Mouse (Mus musculus) heart, embryonic 10.5 days (tissue): Measurements from ENCODE around the gene Grm2. TPM values are rescaled to one million over a fixed set of nuclear protein-coding genes. Genes with fewer than 3 reads are reported as not detected.
"Not testable (repeated sequence)": the region's sequence is repeated elsewhere in the genome, so short reads cannot be mapped to it uniquely, and the experiment has no call there.

ENCODE experiments used
- DNase-seq: peaks from one replicate; pipeline ENCODE4 v3.0.0-alpha.2; 2017; ENCODE audit warnings: low spot score
- H3K27ac ChIP-seq: fragments of 300-500 bp; sonication (generic); 2 replicates; pipeline ENCODE4 v1.5.1; 2016; ENCODE audit warnings: mild to moderate bottlenecking
- H3K27me3 ChIP-seq: fragments of 300-500 bp; sonication (generic); 2 replicates; pipeline ENCODE4 v1.6.1; 2016; ENCODE audit warnings: mild to moderate bottlenecking; ENCODE audit not compliant: poor library complexity, insufficient read depth, severe bottlenecking
- H3K36me3 ChIP-seq: fragments of 300-500 bp; sonication (generic); 2 replicates; pipeline ENCODE4 v1.6.1; 2016; ENCODE audit warnings: mild to moderate bottlenecking, moderate library complexity
- H3K4me1 ChIP-seq: fragments of 300-500 bp; sonication (generic); 2 replicates; pipeline ENCODE4 v1.6.1; 2016; ENCODE audit warnings: mild to moderate bottlenecking
- H3K4me3 ChIP-seq: fragments of 300-500 bp; sonication (generic); 2 replicates; pipeline ENCODE4 v1.5.1; 2016; ENCODE audit warnings: mild to moderate bottlenecking, moderate library complexity
- H3K9me3 ChIP-seq: fragments of 300-500 bp; sonication (generic); 2 replicates; pipeline ENCODE4 v1.6.1; 2016; ENCODE audit warnings: mild to moderate bottlenecking, moderate library complexity
- WGBS: fragments of 180-500 bp; shearing (Covaris S2); methylation state at CpG from one replicate; pipeline ENCODE4 v1.1.7; 2016; 5-methylcytosine and 5-hydroxymethylcytosine counted together
- polyA plus RNA-seq: library from polyadenylated mRNA; unstranded; fragments of >200 nt; fragmentation: Nextera tagmentation; extraction: Ambion mirVana; gene quantifications from 2 replicates; pipeline ENCODE4 v1.2.1, GENCODE M21; 2016

The Grm2 gene
- polyA plus RNA-seq, 1 experiment from 2014 or later: 0.21 TPM

GRCm38 (mm10) chr9:106641346-106641745 lies 14.5 kb downstream of the Grm2 start:
- Histone ChIP-seq H3K9me3 (no peaks in the 10 kb centered on the region), H3K4me1 (no peaks in the 10 kb centered on the region), H3K4me3 (no peak overlapping the region), H3K36me3 (no peaks in the 10 kb centered on the region), H3K27ac (no peak overlapping the region), H3K27me3 (peaks cover 5% of the 10 kb centered on the region)
- DNase-seq: no peak
- WGBS: 27% methylated on average over 5 of the region's 5 CpGs

- H3K4me3 ChIP-seq: no peak overlapping the region
- no peak for DNase-seq
- no peaks in the 10 kb centered on the region for H3K27me3 ChIP-seq
- H3K4me1 ChIP-seq: no peaks in the 10 kb centered on the region
- H3K27ac ChIP-seq: no peak overlapping the region
- WGBS: 90% methylated on average over 8 of the region's 8 CpGs
- H3K9me3 ChIP-seq: no peaks in the 10 kb centered on the region
- H3K36me3 ChIP-seq: no peaks in the 10 kb centered on the region
Measured at GRCm38 (mm10) chr9:106638154-106638553, 17.7 kb downstream of the Grm2 start.

GRCm38 (mm10) chr9:106632185-106632584 lies 23.7 kb downstream of the Grm2 start:
- H3K4me1 ChIP-seq: peaks cover 10% of the 10 kb centered on the region; the same call in 1 of the 2 replicates
- H3K27me3 ChIP-seq: no peaks in the 10 kb centered on the region
- no peaks in the 10 kb centered on the region for H3K36me3 ChIP-seq
- no peak for DNase-seq
- no peak overlapping the region for H3K27ac ChIP-seq
- H3K4me3 ChIP-seq: no peak overlapping the region
- 66% methylated on average over 5 of the region's 5 CpGs for WGBS
- no peaks in the 10 kb centered on the region for H3K9me3 ChIP-seq

DNA sequence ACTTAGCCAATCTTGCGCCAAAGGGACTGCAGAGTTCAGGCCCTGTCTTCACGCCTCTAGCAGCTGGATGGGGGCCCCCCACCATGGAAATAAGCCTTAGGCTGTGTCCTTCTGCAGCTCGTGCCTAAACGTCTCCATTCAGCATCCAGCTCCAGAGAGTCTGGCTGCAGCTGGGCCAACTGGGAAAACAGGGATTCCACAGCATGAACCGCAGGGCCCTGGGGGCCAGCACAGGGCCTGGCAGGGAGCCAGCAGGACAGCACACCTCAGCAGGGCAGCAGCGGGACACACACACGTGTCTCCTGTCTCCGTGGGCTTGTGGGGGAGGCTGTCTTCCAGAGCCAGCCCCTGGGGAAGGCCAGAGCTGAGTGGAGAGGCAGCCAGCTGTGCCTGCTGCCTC lies 28.1 kb downstream of the Grm2 start:
- H3K27me3 ChIP-seq, H3K36me3 ChIP-seq, H3K9me3 ChIP-seq, H3K4me3 ChIP-seq, DNase-seq, H3K27ac ChIP-seq: not testable (repeated sequence)
- H3K4me1 ChIP-seq: peaks cover 10% of the 10 kb centered on the region; the same call in 1 of the 2 replicates
- 24% methylated on average over 8 of the region's 8 CpGs for WGBS

GRCm38 (mm10) chr9:106626282-106626681 lies 29.6 kb downstream of the Grm2 start, which contains the start of gene Iqcf6:
Gene Iqcf6, plus strand, starts transcription at chr9:106626582.
- H3K4me3 ChIP-seq: no peak within 1 kb of the TSS
- WGBS: 82% methylated on average over 2 of the region's 2 CpGs
- H3K4me1 ChIP-seq: peaks cover 6% of the 10 kb centered on the region; the same call in 1 of the 2 replicates
- no peaks in the 10 kb centered on the region for H3K36me3 ChIP-seq
- H3K9me3 ChIP-seq: no peaks in the 10 kb centered on the region
- DNase-seq: no peak
- H3K27me3 ChIP-seq: no peaks in the 10 kb centered on the region
- no peak within 1 kb of the TSS for H3K27ac ChIP-seq

- no peaks in the 10 kb centered on the region for H3K4me1 ChIP-seq
- H3K36me3 ChIP-seq: no peaks in the 10 kb centered on the region
- no peak overlapping the region for H3K4me3 ChIP-seq
- no peak for DNase-seq
- H3K27me3 ChIP-seq: no peaks in the 10 kb centered on the region
- no peak overlapping the region for H3K27ac ChIP-seq
- H3K9me3 ChIP-seq: no peaks in the 10 kb centered on the region
- WGBS: 83% methylated on average over 3 of the region's 3 CpGs
Measured at GRCm38 (mm10) chr9:106617496-106617895, 38.4 kb downstream of the Grm2 start.

GRCm38 (mm10) chr9:106616306-106616705 lies 39.6 kb downstream of the Grm2 start:
- no peaks in the 10 kb centered on the region for H3K9me3 ChIP-seq
- WGBS: 85% methylated on average over 9 of the region's 9 CpGs
- H3K27me3 ChIP-seq: no peaks in the 10 kb centered on the region
- no peak for DNase-seq
- no peak overlapping the region for H3K27ac ChIP-seq
- no peaks in the 10 kb centered on the region for H3K4me1 ChIP-seq
- no peaks in the 10 kb centered on the region for H3K36me3 ChIP-seq
- no peak overlapping the region for H3K4me3 ChIP-seq

GRCm38 (mm10) chr9:106614616-106615015 lies 41.3 kb downstream of the Grm2 start:
- Histone ChIP-seq H3K27ac (no peak overlapping the region), H3K27me3 (no peaks in the 10 kb centered on the region), H3K4me1 (no peaks in the 10 kb centered on the region), H3K4me3 (no peak overlapping the region), H3K9me3 (no peaks in the 10 kb centered on the region), H3K36me3 (no peaks in the 10 kb centered on the region)
- no peak for DNase-seq
- 46% methylated on average over 3 of the region's 3 CpGs for WGBS

DNA sequence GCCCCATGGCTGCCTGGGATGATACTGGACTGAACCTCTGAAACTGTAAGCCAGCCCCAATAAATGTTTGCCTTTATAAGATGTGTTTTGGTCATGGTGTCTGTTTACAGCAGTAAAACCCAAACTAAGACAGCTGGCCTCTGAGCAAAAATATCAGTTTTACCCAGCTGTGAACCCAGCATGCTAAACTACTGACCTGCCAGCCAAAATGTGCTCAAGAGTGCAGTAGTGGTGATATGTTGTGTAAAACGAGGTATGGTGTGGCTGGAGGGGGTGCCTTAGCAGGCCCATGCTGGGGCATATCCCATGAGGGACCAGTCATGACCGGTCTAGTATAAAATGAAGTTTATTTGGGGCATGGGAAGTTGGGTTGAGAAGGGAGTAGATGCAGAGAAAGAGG lies 41.9 kb downstream of the Grm2 start:
- no peaks in the 10 kb centered on the region for H3K36me3 ChIP-seq
- no peaks in the 10 kb centered on the region for H3K4me1 ChIP-seq
- no peaks in the 10 kb centered on the region for H3K27me3 ChIP-seq
- no peak overlapping the region for H3K27ac ChIP-seq
- H3K4me3 ChIP-seq: no peak overlapping the region
- WGBS: 61% methylated on average over 2 of the region's 2 CpGs
- no peak for DNase-seq
- no peaks in the 10 kb centered on the region for H3K9me3 ChIP-seq

GRCm38 (mm10) chr9:106610727-106611126 lies 45.2 kb downstream of the Grm2 start:
- Histone ChIP-seq H3K4me3 (no peak overlapping the region), H3K27ac (no peak overlapping the region), H3K9me3 (no peaks in the 10 kb centered on the region), H3K4me1 (no peaks in the 10 kb centered on the region), H3K36me3 (no peaks in the 10 kb centered on the region), H3K27me3 (no peaks in the 10 kb centered on the region)
- DNase-seq: no peak
- WGBS: 81% methylated on average over 4 of the region's 4 CpGs

GRCm38 (mm10) chr9:106600546-106600945 lies 55.3 kb downstream of the Grm2 start:
- H3K4me1 ChIP-seq: 0 out of 2 replicates have a peak, but pooled peaks cover 3% of the 10 kb centered on the region
- no peaks in the 10 kb centered on the region for H3K9me3 ChIP-seq
- DNase-seq: no peak
- 32% methylated on average over 8 of the region's 8 CpGs for WGBS
- no peaks in the 10 kb centered on the region for H3K27me3 ChIP-seq
- H3K27ac ChIP-seq: no peak overlapping the region
- no peak overlapping the region for H3K4me3 ChIP-seq
- no peaks in the 10 kb centered on the region for H3K36me3 ChIP-seq

- DNase-seq: no peak
- Histone ChIP-seq H3K27me3 (no peaks in the 10 kb centered on the region), H3K27ac (no peak overlapping the region), H3K36me3 (no peaks in the 10 kb centered on the region), H3K4me3 (no peak overlapping the region), H3K9me3 (no peaks in the 10 kb centered on the region), H3K4me1 (0 out of 2 replicates have a peak, but pooled peaks cover 4% of the 10 kb centered on the region)
- 41% methylated on average over 7 of the region's 7 CpGs for WGBS
Measured at GRCm38 (mm10) chr9:106598466-106598865, 57.4 kb downstream of the Grm2 start.

GRCm38 (mm10) chr9:106595836-106596235 lies 60.0 kb downstream of the Grm2 start:
- WGBS: 57% methylated on average over 7 of the region's 7 CpGs
- DNase-seq: no peak
- H3K27me3 ChIP-seq: no peaks in the 10 kb centered on the region

GRCm38 (mm10) chr9:106595402-106595801 lies 60.5 kb downstream of the Grm2 start:
- not testable (repeated sequence) for H3K27me3 ChIP-seq, DNase-seq, H3K4me1 ChIP-seq, H3K27ac ChIP-seq, H3K9me3 ChIP-seq, H3K4me3 ChIP-seq, H3K36me3 ChIP-seq
- WGBS: 18% methylated on average over 4 of the region's 4 CpGs

More at GRCm38 (mm10) chr9:106595836-106596235, 60.0 kb downstream of the Grm2 start:
- H3K4me1 ChIP-seq: 0 out of 2 replicates have a peak, but pooled peaks cover 4% of the 10 kb centered on the region
- H3K4me3 ChIP-seq: no peak overlapping the region
- no peak overlapping the region for H3K27ac ChIP-seq
- H3K36me3 ChIP-seq: no peaks in the 10 kb centered on the region
- no peaks in the 10 kb centered on the region for H3K9me3 ChIP-seq
